Mouse (Mus musculus): ENCODE data around the gene Gm47996. TPM values are rescaled to one million over a fixed set of nuclear protein-coding genes. Genes with fewer than 3 reads are reported as not detected.

The Gm47996 gene
- total RNA-seq, 1 experiment = 0.40 TPM

DNA sequence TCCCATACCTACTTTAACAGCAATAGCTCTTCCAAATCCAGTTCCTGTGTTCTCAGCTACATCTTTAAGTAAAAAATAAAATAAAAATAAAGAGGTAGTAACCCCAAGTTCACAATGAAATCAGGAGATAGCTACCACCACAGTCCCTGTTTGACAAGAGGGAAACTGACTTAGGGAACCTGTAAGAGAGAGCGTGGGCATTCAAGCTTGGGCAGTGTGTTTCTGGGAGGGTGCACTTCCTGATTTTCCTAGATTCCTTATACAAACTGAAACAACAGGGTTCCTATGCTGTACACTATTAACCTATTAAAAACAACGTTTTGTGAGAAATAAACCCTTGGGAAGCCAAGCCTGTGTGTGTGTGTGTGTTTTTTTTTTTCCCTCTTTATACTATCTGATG lies 4.9 kb downstream of the Gm47996 start:
- H3K4me3 ChIP-seq (ENCODE audit: insufficient read depth in 1 of 2, low read depth in 1 of 2, low read length in 2 of 2, poor library complexity in 1 of 2, severe bottlenecking in 1 of 2) = no peak overlapping the region
- TF ChIP-seq CHD2 (IDR thresholded peaks at IDR 0.05; ENCODE audit: low read depth, low read length) (no peak), HCFC1 (IDR thresholded peaks at IDR 0.05; ENCODE audit: borderline replicate concordance, insufficient read depth, low read length) (no peak), ZNF384 (IDR thresholded peaks at IDR 0.05; ENCODE audit: low read depth, low read length) (no peak), MAFK (IDR thresholded peaks at IDR 0.05; ENCODE audit: insufficient read depth, low read depth, low read length) (no peak), ZC3H11A (IDR thresholded peaks at IDR 0.05; ENCODE audit: borderline replicate concordance, low read depth, low read length) (no peak)
- H3K4me1 ChIP-seq (ENCODE audit: control insufficient read depth in 2 of 2, insufficient read depth in 2 of 2, low read length in 2 of 2, poor library complexity in 1 of 2) = peaks cover 0 to 1% of the 10 kb centered on the region in 2 experiments; a peak in 1 of 4 replicates
- no peak for DNase-seq (ENCODE audit: low read depth, low spot score)
- H3K9ac ChIP-seq (ENCODE audit: insufficient read depth, low read depth, low read length, poor library complexity, severe bottlenecking) = no peak overlapping the region
- H3K36me3 ChIP-seq (ENCODE audit: control insufficient read depth, insufficient read depth, low read length, poor library complexity, severe bottlenecking) = no peaks in the 10 kb centered on the region
- no peak overlapping the region for H3K27ac ChIP-seq (ENCODE audit: insufficient read depth, low read depth, low read length, poor library complexity, severe bottlenecking)
- in situ Hi-C loops (cut with MboI; ENCODE audit: low sequenced_read_pairs in 2 of 2, unreplicated experiment in 2 of 2) = no loop called here
- H3K9me3 ChIP-seq (ENCODE audit: control insufficient read depth, insufficient read depth, low read depth, low read length) = no peaks in the 10 kb centered on the region

DNA sequence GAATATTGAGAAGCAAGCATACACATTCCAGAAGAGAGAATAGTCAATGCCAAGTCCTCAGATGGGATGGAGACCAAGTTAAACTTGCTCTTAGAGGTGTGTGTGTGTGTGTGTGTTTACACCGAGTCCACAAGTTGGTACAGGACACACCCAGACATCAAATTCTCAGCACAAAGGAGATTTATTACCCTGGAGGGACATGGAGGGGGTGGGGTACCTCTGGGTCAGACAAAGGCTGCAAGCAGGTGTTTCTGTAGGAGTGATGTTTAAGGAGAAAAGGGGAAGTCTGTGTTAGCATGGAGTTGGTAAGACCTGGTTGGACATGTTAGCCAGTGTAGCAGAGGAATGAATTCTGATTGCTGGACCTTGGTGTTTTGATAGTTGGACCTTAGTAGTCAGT lies 6.1 kb downstream of the Gm47996 start:
- Histone ChIP-seq H3K9me3 (ENCODE audit: control insufficient read depth, insufficient read depth, low read depth, low read length) (no peaks in the 10 kb centered on the region), H3K9ac (ENCODE audit: insufficient read depth, low read depth, low read length, poor library complexity, severe bottlenecking) (no peak overlapping the region), H3K36me3 (ENCODE audit: control insufficient read depth, insufficient read depth, low read length, poor library complexity, severe bottlenecking) (no peaks in the 10 kb centered on the region), H3K4me3 (ENCODE audit: insufficient read depth in 1 of 2, low read depth in 1 of 2, low read length in 2 of 2, poor library complexity in 1 of 2, severe bottlenecking in 1 of 2) (no peak overlapping the region), H3K27ac (ENCODE audit: insufficient read depth, low read depth, low read length, poor library complexity, severe bottlenecking) (no peak overlapping the region), H3K4me1 (ENCODE audit: control insufficient read depth in 2 of 2, insufficient read depth in 2 of 2, low read length in 2 of 2, poor library complexity in 1 of 2) (peaks cover 0 to 1% of the 10 kb centered on the region in 2 experiments; a peak in 1 of 4 replicates)
- DNase-seq (ENCODE audit: low read depth, low spot score) = no peak
- no peak for TF ChIP-seq ZNF384 (IDR thresholded peaks at IDR 0.05; ENCODE audit: low read depth, low read length)
- in situ Hi-C loops (cut with MboI; ENCODE audit: low sequenced_read_pairs in 2 of 2, unreplicated experiment in 2 of 2) = no loop called here

DNA sequence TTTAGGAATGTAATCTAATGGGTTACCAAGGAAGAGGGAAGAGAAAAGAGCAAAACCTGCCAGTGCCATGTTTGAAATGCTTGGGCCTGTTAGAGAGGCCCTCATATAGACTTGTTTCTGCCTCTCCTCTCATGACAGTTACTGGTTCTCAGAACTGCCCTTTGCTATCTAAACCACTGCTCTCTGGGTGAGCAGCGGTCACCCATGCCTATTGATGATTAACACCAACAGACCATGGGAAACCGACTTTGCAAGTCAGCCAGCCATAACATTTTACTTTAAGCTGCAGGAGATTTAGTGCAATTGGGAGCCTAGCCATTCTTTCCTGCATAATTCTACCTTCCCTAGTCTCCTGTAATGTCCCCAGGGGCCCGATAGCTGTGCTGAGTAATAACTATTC lies 6.5 kb downstream of the Gm47996 start:
- H3K4me1 ChIP-seq (ENCODE audit: control insufficient read depth in 2 of 2, insufficient read depth in 2 of 2, low read length in 2 of 2, poor library complexity in 1 of 2) = peaks cover 0 to 1% of the 10 kb centered on the region in 2 experiments; a peak in 1 of 4 replicates
- H3K36me3 ChIP-seq (ENCODE audit: control insufficient read depth, insufficient read depth, low read length, poor library complexity, severe bottlenecking) = no peaks in the 10 kb centered on the region
- no peak overlapping the region for H3K27ac ChIP-seq (ENCODE audit: insufficient read depth, low read depth, low read length, poor library complexity, severe bottlenecking)
- no peak for DNase-seq (ENCODE audit: low read depth, low spot score)
- in situ Hi-C loops (cut with MboI; ENCODE audit: low sequenced_read_pairs in 2 of 2, unreplicated experiment in 2 of 2) = no loop called here
- no peak overlapping the region for H3K4me3 ChIP-seq (ENCODE audit: insufficient read depth in 1 of 2, low read depth in 1 of 2, low read length in 2 of 2, poor library complexity in 1 of 2, severe bottlenecking in 1 of 2)
- H3K9me3 ChIP-seq (ENCODE audit: control insufficient read depth, insufficient read depth, low read depth, low read length) = no peaks in the 10 kb centered on the region
- H3K9ac ChIP-seq (ENCODE audit: insufficient read depth, low read depth, low read length, poor library complexity, severe bottlenecking) = no peak overlapping the region
- TF ChIP-seq CHD2 (IDR thresholded peaks at IDR 0.05; ENCODE audit: low read depth, low read length) (no peak), ZNF384 (IDR thresholded peaks at IDR 0.05; ENCODE audit: low read depth, low read length) (no peak), HCFC1 (IDR thresholded peaks at IDR 0.05; ENCODE audit: borderline replicate concordance, insufficient read depth, low read length) (no peak), MAFK (IDR thresholded peaks at IDR 0.05; ENCODE audit: insufficient read depth, low read depth, low read length) (no peak), ZC3H11A (IDR thresholded peaks at IDR 0.05; ENCODE audit: borderline replicate concordance, low read depth, low read length) (no peak)

DNA sequence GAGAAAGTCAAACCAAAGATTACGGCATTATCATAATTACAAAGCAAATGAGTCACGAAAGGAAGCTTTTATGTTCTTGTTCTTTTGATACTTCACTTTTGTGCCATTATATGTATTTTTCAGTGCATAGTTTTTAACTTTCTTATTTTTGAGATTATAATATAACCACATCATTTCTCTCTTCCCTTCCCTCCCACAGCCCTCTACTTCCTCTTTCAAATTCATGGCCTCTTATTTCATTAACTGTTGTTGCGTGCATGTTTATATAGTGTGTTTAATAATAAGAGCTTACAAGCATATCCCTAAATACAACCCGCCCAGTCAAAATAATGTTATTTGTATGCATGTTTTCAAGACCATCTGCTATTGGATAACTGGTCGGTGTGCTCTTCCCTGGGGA lies 9.1 kb downstream of the Gm47996 start:
- Histone ChIP-seq H3K36me3 (ENCODE audit: control insufficient read depth, insufficient read depth, low read length, poor library complexity, severe bottlenecking) (no peaks in the 10 kb centered on the region), H3K27ac (ENCODE audit: insufficient read depth, low read depth, low read length, poor library complexity, severe bottlenecking) (no peak overlapping the region), H3K4me3 (ENCODE audit: insufficient read depth in 1 of 2, low read depth in 1 of 2, low read length in 2 of 2, poor library complexity in 1 of 2, severe bottlenecking in 1 of 2) (no peak overlapping the region), H3K9ac (ENCODE audit: insufficient read depth, low read depth, low read length, poor library complexity, severe bottlenecking) (no peak overlapping the region), H3K9me3 (ENCODE audit: control insufficient read depth, insufficient read depth, low read depth, low read length) (no peaks in the 10 kb centered on the region), H3K4me1 (ENCODE audit: control insufficient read depth in 2 of 2, insufficient read depth in 2 of 2, low read length in 2 of 2, poor library complexity in 1 of 2) (peaks cover 1% of the 10 kb centered on the region in 2 experiments; a peak in 1 of 4 replicates)
- DNase-seq (ENCODE audit: low read depth, low spot score) = no peak
- in situ Hi-C loops (cut with MboI; ENCODE audit: low sequenced_read_pairs in 2 of 2, unreplicated experiment in 2 of 2) = no loop called here
- no peak for TF ChIP-seq HCFC1 (IDR thresholded peaks at IDR 0.05; ENCODE audit: borderline replicate concordance, insufficient read depth, low read length)
- no peak for TF ChIP-seq ZC3H11A (IDR thresholded peaks at IDR 0.05; ENCODE audit: borderline replicate concordance, low read depth, low read length)
- no peak for TF ChIP-seq ZNF384 (IDR thresholded peaks at IDR 0.05; ENCODE audit: low read depth, low read length)
- TF ChIP-seq CHD2 (IDR thresholded peaks at IDR 0.05; ENCODE audit: low read depth, low read length) = no peak
- no peak for TF ChIP-seq MAFK (IDR thresholded peaks at IDR 0.05; ENCODE audit: insufficient read depth, low read depth, low read length)

DNA sequence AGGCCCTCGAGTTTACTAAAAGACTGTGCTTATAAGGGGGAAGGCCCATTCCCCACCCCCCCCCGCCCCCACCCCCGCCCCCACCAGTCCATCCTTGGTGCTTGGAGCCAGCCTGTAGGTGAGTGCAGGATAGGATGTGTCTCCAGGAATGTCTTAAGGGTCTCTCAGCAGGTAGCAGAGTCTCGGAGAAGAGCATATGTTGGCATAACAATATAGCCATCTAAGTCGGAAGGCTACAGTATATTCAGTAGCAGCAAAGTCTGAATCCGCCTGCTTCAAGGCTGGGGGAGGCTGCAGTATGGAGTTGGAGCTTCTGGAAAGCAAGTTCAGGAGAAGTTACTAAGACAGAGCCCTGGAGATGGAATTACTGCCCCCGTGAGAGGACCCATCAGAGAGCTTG lies 10.2 kb downstream of the Gm47996 start:
- DNase-seq (ENCODE audit: low read depth, low spot score) = peak; percentile 39
- in situ Hi-C loops (cut with MboI; ENCODE audit: low sequenced_read_pairs in 2 of 2, unreplicated experiment in 2 of 2) = no loop called here
- H3K9me3 ChIP-seq (ENCODE audit: control insufficient read depth, insufficient read depth, low read depth, low read length) = no peaks in the 10 kb centered on the region
- no peak overlapping the region for H3K4me3 ChIP-seq (ENCODE audit: insufficient read depth in 1 of 2, low read depth in 1 of 2, low read length in 2 of 2, poor library complexity in 1 of 2, severe bottlenecking in 1 of 2)
- no peak overlapping the region for H3K27ac ChIP-seq (ENCODE audit: insufficient read depth, low read depth, low read length, poor library complexity, severe bottlenecking)
- H3K4me1 ChIP-seq (ENCODE audit: control insufficient read depth in 2 of 2, insufficient read depth in 2 of 2, low read length in 2 of 2, poor library complexity in 1 of 2) = peaks cover 1% of the 10 kb centered on the region in 2 experiments; a peak in 1 of 4 replicates
- no peaks in the 10 kb centered on the region for H3K36me3 ChIP-seq (ENCODE audit: control insufficient read depth, insufficient read depth, low read length, poor library complexity, severe bottlenecking)
- no peak for TF ChIP-seq ZNF384 (IDR thresholded peaks at IDR 0.05; ENCODE audit: low read depth, low read length)
- H3K9ac ChIP-seq (ENCODE audit: insufficient read depth, low read depth, low read length, poor library complexity, severe bottlenecking) = no peak overlapping the region

Data from ES-E14 (cell line).